Comparison of ENCODE assay signal across 10 mouse cellular contexts in the genomic region with DNA sequence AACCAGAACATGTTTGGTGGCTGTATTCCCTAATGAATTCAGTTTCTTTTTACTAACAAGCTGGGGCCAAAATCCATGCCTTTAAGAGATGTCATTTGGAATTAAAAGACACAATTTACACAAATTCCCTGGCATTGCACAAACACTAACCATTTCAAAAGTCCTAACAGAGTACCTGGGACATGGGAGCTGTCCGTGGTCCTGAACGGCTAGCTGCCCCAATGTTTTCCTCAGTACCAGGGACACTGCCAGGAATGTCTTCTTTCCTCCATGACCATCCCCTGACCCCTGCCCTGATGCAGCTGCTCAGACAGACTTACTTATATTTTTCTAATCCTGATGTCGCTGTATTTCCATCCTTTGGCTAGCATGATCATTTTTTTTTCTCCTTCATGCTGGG. TPM values are rescaled to one million over a fixed set of nuclear protein-coding genes. Genes with fewer than 3 reads are reported as not detected.
A peak's percentile ranks its signal among the peaks of the same experiment; 100 is the strongest.
DNase-seq lines count a peak whose midpoint lies in the region; ATAC-seq lines count a peak whose summit lies in the region.
"Had no signal": no experiment of that assay in that cellular context is flagged by ENCODE, and none has a peak within 500 bp of the region (broad histone marks: within the 10 kb centered on the region; RNA-seq: fewer than 3 reads in every experiment).

No protein-coding gene starts in this region.

- no peaks in the 10 kb centered on the region for H3K27me3 ChIP-seq in hindbrain, embryonic 10.5 days (ENCODE audit: insufficient read depth, poor library complexity, severe bottlenecking)
- no peaks in the 10 kb centered on the region for H3K27me3 ChIP-seq in hindbrain, embryonic 13.5 days
- H3K27me3 ChIP-seq: heart, embryonic 15.5 days; lung, embryonic 15.5 days had no signal

- no peak for ATAC-seq in hindbrain, embryonic 13.5 days (ENCODE audit: low FRiP score)

- no peak overlapping the region for H3K4me3 ChIP-seq in hindbrain, embryonic 10.5 days
- no peak overlapping the region for H3K4me3 ChIP-seq in hindbrain, embryonic 13.5 days
- H3K4me3 ChIP-seq: heart, embryonic 15.5 days; lung, embryonic 15.5 days had no signal

- H3K9ac ChIP-seq in hindbrain, embryonic 13.5 days = no peak overlapping the region
- H3K9ac ChIP-seq: heart, embryonic 15.5 days; lung, embryonic 15.5 days had no signal

- H3K36me3 ChIP-seq in hindbrain, embryonic 10.5 days = no peaks in the 10 kb centered on the region
- no peaks in the 10 kb centered on the region for H3K36me3 ChIP-seq in hindbrain, embryonic 13.5 days
- H3K36me3 ChIP-seq: heart, embryonic 15.5 days; lung, embryonic 15.5 days had no signal

- peak; percentile 64 for DNase-seq in hindbrain, embryonic 10.5 days (ENCODE audit: low spot score)
- peak; percentile 67 for DNase-seq in 3T3-L1 (ENCODE audit: low read depth, low spot score)
- peak; percentile 71 for DNase-seq in R1 (ENCODE audit: low read depth, low spot score)
- peak; percentile 76 for DNase-seq in kidney, postnatal 10 days
- DNase-seq in cerebellum, adult 11-12 months = no peak
- no peak for DNase-seq in thymus, postnatal 36 days
- DNase-seq in cerebellum, adult 9-10 months = no peak

- H3K4me1 ChIP-seq in hindbrain, embryonic 10.5 days (replicated peaks) = peaks cover 6% of the 10 kb centered on the region; the same call in 1 of the 2 replicates
- H3K4me1 ChIP-seq in hindbrain, embryonic 13.5 days (replicated peaks) = peaks cover 9% of the 10 kb centered on the region
- H3K4me1 ChIP-seq: heart, embryonic 15.5 days; lung, embryonic 15.5 days had no signal

- 9% methylated on average over 3 of the region's 3 CpGs for WGBS in hindbrain, embryonic 10.5 days
- WGBS in hindbrain, embryonic 13.5 days = 11% methylated on average over 3 of the region's 3 CpGs

- no peaks in the 10 kb centered on the region for H3K9me3 ChIP-seq in hindbrain, embryonic 10.5 days
- no peaks in the 10 kb centered on the region for H3K9me3 ChIP-seq in hindbrain, embryonic 13.5 days
- H3K9me3 ChIP-seq: heart, embryonic 15.5 days; lung, embryonic 15.5 days had no signal

- H3K27ac ChIP-seq in hindbrain, embryonic 10.5 days = no peak overlapping the region
- H3K27ac ChIP-seq in hindbrain, embryonic 13.5 days = no peak overlapping the region
- H3K27ac ChIP-seq: heart, embryonic 15.5 days; lung, embryonic 15.5 days had no signal

- no peak overlapping the region for H3K4me2 ChIP-seq in hindbrain, embryonic 13.5 days
- H3K4me2 ChIP-seq: heart, embryonic 15.5 days; lung, embryonic 15.5 days had no signal

RNA-seq across cellular contexts. Expression of gene Tcl1, which starts 43.5 kb away (rescaled TPM):
- not detected in 2 replicates for polyA plus RNA-seq in hindbrain, embryonic 10.5 days (2016; fragmentation: Nextera tagmentation; extraction: Ambion mirVana)
- polyA plus RNA-seq in hindbrain, embryonic 13.5 days (2015; fragmentation: Nextera tagmentation; extraction: Ambion mirVana) = not detected in 2 replicates
- polyA plus RNA-seq: heart, embryonic 15.5 days; lung, embryonic 15.5 days had no signal

Comparison
In these comparisons a context has a peak if more than half of its experiments do, and no peak if none do; other contexts are left out.
1. DNase-seq: peak in hindbrain, embryonic 10.5 days (single experiment), 3T3-L1 (single experiment), R1 (single experiment) and kidney, postnatal 10 days (single experiment); none in cerebellum, adult 11-12 months (single experiment), thymus, postnatal 36 days (0 of 2) and cerebellum, adult 9-10 months (single experiment).